Mouse (Mus musculus) myocyte (in vitro differentiated cells): ENCODE results near the gene Actb.
"Not testable (repeated sequence)": the region's sequence is repeated elsewhere in the genome, so short reads cannot be mapped to it uniquely, and the experiment has no call there.

Experiments
- CEBPB ChIP-seq: IDR thresholded peaks from 2 replicates; pipeline ENCODE4 v1.6.1; 2011; ENCODE audit warnings: mild to moderate bottlenecking, moderate library complexity; ENCODE audit not compliant: poor library complexity, insufficient read depth, severe bottlenecking
- E2F4 ChIP-seq: IDR thresholded peaks from one replicate; pipeline ENCODE4 v1.6.1; 2011; ENCODE audit warnings: mild to moderate bottlenecking, control low read depth, moderate library complexity; ENCODE audit not compliant: insufficient read depth
- MAX ChIP-seq: IDR thresholded peaks from one replicate; pipeline ENCODE4 v1.6.1; 2011; ENCODE audit warnings: low read depth, mild to moderate bottlenecking, control low read depth
- MYOD1 ChIP-seq, 3 experiments: IDR thresholded peaks; one replicate each; pipeline ENCODE4 v1.6.1; 2011; ENCODE audit warnings: control low read depth in 2 of 3, low read depth in 2 of 3, mild to moderate bottlenecking in 2 of 3, moderate library complexity in 1 of 3; ENCODE audit not compliant: insufficient read length in 2 of 3, control insufficient read depth in 1 of 3
- MYOG ChIP-seq, 3 experiments: IDR thresholded peaks; one replicate each; pipeline ENCODE4 v1.6.1; 2011; ENCODE audit warnings: control low read depth in 2 of 3, low read depth in 2 of 3, mild to moderate bottlenecking in 2 of 3; ENCODE audit not compliant: insufficient read length in 2 of 3, control insufficient read depth in 1 of 3, insufficient read depth in 1 of 3
- POLR2A ChIP-seq: IDR thresholded peaks from one replicate; pipeline ENCODE4 v1.6.1; 2011; ENCODE audit warnings: low read depth, mild to moderate bottlenecking, control low read depth, moderate library complexity; ENCODE audit not compliant: insufficient read length
- POLR2AphosphoS2 ChIP-seq: IDR thresholded peaks from one replicate; pipeline ENCODE4 v1.6.1; 2011; ENCODE audit warnings: low read depth, control low read depth; ENCODE audit not compliant: insufficient read length
- REST ChIP-seq: IDR thresholded peaks from one replicate; pipeline ENCODE4 v1.6.1; 2011; ENCODE audit warnings: mild to moderate bottlenecking, control low read depth, moderate library complexity; ENCODE audit not compliant: insufficient read depth, insufficient read length
- TCF12 ChIP-seq: IDR thresholded peaks from one replicate; pipeline ENCODE4 v1.6.1; 2011; ENCODE audit warnings: mild to moderate bottlenecking, control low read depth; ENCODE audit not compliant: poor library complexity, insufficient read depth, severe bottlenecking
- TCF3 ChIP-seq: IDR thresholded peaks from one replicate; pipeline ENCODE4 v1.6.1; 2011; ENCODE audit warnings: low read depth, control low read depth; ENCODE audit not compliant: insufficient read length
- USF1 ChIP-seq: IDR thresholded peaks from one replicate; pipeline ENCODE4 v1.6.1; 2011; ENCODE audit warnings: low read depth, mild to moderate bottlenecking, control low read depth, moderate library complexity

- not testable (repeated sequence) for TF ChIP-seq POLR2A; POLR2AphosphoS2; USF1; MYOD1 (IDR thresholded peaks at IDR 0.05; ENCODE audit: control insufficient read depth in 1 of 3, insufficient read length in 2 of 3, low read depth in 2 of 3); MYOG (IDR thresholded peaks at IDR 0.05; ENCODE audit: control insufficient read depth in 1 of 3, insufficient read depth in 1 of 3, insufficient read length in 2 of 3, low read depth in 2 of 3); CEBPB; REST; TCF12; E2F4; MAX; TCF3
Observed at GRCm38 (mm10) chr5:142887533-142887932, 19.0 kb downstream of the Actb start.
